Comparison of ENCODE assay signal across 24 mouse cellular contexts in the genomic region with DNA sequence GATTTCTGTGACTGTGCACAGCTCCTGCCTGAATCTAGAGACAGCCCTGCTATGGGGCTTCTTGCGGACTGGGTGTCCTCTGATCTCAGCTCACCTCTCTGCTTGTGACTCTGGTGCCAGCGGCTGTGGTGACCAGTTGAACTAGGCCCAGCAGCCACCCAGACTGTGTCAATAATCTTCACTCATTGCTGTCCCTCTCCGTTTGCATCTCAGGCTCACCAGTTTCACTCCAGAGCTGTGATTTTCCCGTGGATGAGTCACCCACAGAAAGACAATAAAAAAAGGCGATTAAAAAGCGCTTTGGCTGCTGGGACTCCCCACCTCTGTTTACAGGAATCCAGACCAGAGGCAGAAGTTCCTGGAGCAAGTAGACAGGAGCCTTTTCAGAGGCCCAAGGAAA. TPM values are rescaled to one million over a fixed set of nuclear protein-coding genes. Genes with fewer than 3 reads are reported as not detected.
DNase-seq lines count a peak whose midpoint lies in the region.
"Had no signal": no experiment of that assay in that cellular context is flagged by ENCODE, and none has a peak within 500 bp of the region (broad histone marks: within the 10 kb centered on the region; RNA-seq: fewer than 3 reads in every experiment).

No protein-coding gene starts in this region.

- DNase-seq in kidney, adult 9 months: peak; percentile 48
- no peak for DNase-seq in kidney, adult 8-10 months
- peak; percentile 25 for DNase-seq in 3134 (ENCODE audit: extremely low read depth, insufficient read length, low spot score)
- DNase-seq in Muller cell, postnatal 12 days (ENCODE audit: inconsistent ontology term): peak; percentile 20
- DNase-seq in large intestine, adult 2 months (ENCODE audit: low read depth, low spot score): peak; percentile 86
- DNase-seq in left cerebral cortex, adult 9 months (ENCODE audit: low spot score in 2 of 2): no peak
- DNase-seq in urinary bladder, postnatal 25 days (ENCODE audit: low spot score): no peak
- no peak for DNase-seq in lung, postnatal 14 days
- DNase-seq: adrenal gland, postnatal 14 days; cerebellum, adult 8-10 months; gastrocnemius, postnatal 14 days; heart, adult 11 months; heart, postnatal 10 days; liver; retina, postnatal 1 day; right cerebral cortex, postnatal 25 days had no signal

- 21% methylated on average over 6 of the region's 6 CpGs for WGBS in large intestine, adult 2 months

RNA-seq across cellular contexts. Expression of a gene that starts 39.6 kb away (rescaled TPM):
- polyA plus RNA-seq in large intestine, adult 2 months (2012; rRNA removed): 0.55 and 0.64 TPM in 2 replicates
- polyA plus RNA-seq: brain, embryonic 14.5 days; forebrain, embryonic 14.5 days; heart, embryonic 11.5 days; hindbrain, embryonic 11.5 days; limb, embryonic 10.5 days; lung, postnatal 0 days; neural tube, embryonic 12.5 days; spleen, adult 2 months had no signal

RNA-seq across cellular contexts. Expression of a gene that starts 47.8 kb away (rescaled TPM):
- polyA plus RNA-seq in large intestine, adult 2 months (2012; rRNA removed): 20.4 and 37.5 TPM in 2 replicates

Comparison
In these comparisons a context has a peak if more than half of its experiments do, and no peak if none do; other contexts are left out.
1. DNase-seq: peak in kidney, adult 9 months (single experiment), 3134 (single experiment), Muller cell, postnatal 12 days (single experiment) and large intestine, adult 2 months (single experiment); none in kidney, adult 8-10 months (0 of 2), left cerebral cortex, adult 9 months (0 of 2), urinary bladder, postnatal 25 days (single experiment) and lung, postnatal 14 days (single experiment).